Mouse (Mus musculus): ENCODE measurements around the gene Gm9780. TPM values are rescaled to one million over a fixed set of nuclear protein-coding genes. Genes with fewer than 3 reads are reported as not detected.
"Not testable (repeated sequence)": the region's sequence is repeated elsewhere in the genome, so short reads cannot be mapped to it uniquely, and the experiment has no call there.

The Gm9780 gene
- 6.8 and 7.7 TPM in 2 replicates for polyA plus RNA-seq (2012; rRNA removed)

DNA sequence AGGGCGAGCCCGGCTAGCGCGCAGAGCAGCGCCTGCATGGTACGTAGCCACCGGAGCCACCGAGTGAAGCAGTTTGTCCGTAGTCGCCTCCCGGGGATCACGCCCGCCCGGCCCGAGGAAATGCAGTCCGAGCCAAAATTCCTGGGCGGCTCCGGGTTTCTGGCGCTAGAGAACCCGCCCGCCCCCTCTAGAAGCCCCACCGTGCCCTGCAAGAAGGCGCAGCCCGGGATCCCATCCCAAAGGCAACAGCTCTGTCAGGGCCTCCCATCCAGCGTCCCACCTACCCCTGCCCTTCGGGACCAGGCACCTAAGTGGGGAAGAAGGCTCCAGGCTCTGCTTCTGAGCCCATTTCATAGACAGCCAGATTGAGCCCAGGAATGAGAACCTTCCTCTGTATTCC, at the start of gene Gm9780:
Gene Gm9780, minus strand, starts transcription at position 101 of the 400 bp plus-strand sequence.
- DNase-seq (ENCODE audit: low read depth), result not testable (repeated sequence)

DNA sequence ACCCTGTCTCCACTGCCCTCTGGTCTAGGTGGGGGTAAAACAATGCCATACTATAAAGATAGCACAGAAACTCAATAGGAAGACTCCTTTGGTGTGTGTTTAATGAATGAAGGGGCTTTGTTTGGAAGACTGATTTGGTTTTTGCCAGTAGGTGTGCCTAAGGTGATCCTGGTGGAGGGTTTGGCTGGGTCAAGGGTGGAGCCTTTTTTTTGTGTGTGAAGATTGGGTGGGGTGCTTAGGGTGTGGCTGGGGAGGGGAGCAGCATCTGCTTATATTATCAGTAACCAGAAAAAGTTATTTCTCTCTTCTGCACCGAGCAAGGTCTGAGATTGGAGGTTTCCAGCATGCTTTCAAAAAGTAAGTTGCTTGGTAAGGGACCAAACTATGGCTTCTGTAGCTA, 39.5 kb upstream of the Gm9780 start, which contains the start of gene Cphx3:
Gene Cphx3, plus strand, starts transcription at position 301 of the 400 bp plus-strand sequence.
- DNase-seq (ENCODE audit: low read depth), result not testable (repeated sequence)

DNA sequence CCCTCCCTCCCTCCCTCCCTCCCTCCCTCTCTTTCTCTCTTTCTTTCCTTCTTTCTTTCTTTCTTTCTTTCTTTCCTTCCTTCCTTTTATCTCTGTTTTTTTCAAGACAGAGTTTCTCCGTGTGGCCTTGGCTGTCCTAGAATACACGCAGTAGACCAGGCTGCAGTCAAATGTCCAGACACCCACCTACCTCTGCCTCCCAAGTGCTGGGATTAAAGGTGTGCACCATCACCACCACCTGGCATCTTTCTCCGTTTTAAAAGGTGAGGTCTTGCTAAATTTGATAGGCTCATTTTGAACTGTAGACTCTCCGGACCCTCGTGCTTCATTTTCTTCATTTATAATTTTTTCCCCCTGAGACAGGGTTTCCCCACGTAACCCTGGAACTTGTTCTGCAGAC, 38.7 kb upstream of the Gm9780 start, which contains the start of gene Cphx2:
Gene Cphx2, plus strand, starts transcription at position 301 of the 400 bp plus-strand sequence.
- not testable (repeated sequence) for DNase-seq (ENCODE audit: low read depth)

DNA sequence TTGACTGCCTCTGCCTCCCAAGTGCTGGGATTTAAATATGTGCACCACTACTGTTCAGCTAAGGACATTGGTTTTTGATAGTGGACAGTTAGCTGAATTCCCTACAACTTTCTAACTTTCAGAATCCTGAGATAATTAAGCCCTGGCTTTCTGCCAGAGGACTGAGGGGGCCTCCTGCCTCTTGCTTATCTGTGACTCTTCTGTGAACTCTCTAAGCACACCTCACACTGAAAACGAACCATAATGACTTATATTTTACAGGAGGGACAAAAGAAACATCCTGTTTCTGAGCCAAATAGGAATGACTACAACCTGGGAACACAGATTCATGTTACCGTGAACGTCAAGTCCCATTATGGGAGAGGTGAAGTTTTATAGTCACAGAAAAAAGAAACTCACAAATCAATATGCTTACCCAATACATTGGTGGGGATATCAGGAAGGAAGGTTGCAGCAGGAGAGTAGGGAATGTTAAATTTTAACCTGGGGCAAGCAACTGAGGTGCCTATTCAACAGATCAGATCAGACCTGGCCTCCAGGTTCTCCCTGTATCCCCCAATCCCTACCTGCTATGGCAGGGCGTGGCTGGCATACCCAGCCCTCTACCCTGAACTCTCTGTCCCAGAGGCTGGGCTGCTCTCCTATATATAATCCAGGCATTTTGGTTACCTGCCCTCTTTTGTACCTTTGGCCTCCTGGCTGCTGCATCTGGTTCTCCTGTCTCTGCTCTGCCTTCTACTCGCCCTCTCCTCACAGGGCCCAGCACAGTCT, 34.3 kb upstream of the Gm9780 start:
- not testable (repeated sequence) for DNase-seq (ENCODE audit: low read depth)

DNA sequence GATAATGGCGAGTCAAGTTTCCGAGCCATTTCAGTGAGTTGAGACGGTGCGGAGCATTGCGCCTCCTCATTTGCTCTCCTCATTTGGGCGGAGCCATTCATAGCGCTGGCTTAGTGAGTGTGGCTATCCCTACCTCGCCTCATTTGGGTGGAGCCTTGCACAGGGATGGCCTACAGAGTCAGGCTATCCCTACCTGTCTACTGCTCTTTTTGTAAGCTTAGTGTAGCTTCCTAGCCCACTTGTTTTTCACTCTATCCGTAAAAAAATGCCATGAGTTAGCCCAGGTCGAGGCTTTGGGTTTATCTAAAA, 24.8 kb upstream of the Gm9780 start, which contains the start of gene Tmem254c:
Gene Tmem254c, minus strand, starts transcription at position 31 of the 309 bp plus-strand sequence.
- not testable (repeated sequence) for DNase-seq (ENCODE audit: low read depth)

DNA sequence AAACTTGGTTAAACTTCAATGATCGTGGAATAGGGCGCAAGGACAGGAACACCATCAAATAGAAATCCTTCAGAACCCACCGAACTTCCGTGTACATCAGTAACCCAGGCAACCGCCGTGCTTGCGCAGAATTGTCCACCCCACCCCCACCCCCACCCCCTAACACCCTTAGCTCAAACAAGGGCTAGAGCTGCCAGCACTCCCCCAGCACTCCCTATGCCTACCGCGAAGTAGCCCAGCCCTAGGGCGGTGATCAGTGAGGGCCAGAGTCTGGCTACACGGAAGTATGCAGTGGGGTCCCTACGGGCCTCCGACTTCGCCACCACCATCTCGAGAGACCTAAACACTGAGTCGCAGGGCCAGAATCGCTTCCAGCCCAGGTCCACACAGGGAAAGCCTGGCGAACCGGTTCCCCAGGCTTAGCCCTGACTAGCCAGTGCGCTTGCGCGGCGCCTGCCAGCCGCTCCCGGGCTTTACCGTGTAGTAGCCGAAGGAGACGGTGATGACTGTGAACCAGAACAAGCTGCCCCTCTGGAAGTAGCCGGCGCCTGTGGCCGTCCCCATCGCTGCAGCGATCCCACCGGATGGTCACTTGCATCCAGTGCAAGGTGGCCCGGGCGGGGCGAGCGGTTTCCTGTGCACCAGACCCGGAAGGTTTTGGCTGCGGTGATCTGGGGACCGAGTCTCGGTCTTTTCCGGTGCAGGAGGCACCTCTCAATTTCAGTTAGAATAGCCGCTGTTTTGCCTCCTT, 24.2 kb upstream of the Gm9780 start:
- DNase-seq (ENCODE audit: low read depth), result not testable (repeated sequence)

DNA sequence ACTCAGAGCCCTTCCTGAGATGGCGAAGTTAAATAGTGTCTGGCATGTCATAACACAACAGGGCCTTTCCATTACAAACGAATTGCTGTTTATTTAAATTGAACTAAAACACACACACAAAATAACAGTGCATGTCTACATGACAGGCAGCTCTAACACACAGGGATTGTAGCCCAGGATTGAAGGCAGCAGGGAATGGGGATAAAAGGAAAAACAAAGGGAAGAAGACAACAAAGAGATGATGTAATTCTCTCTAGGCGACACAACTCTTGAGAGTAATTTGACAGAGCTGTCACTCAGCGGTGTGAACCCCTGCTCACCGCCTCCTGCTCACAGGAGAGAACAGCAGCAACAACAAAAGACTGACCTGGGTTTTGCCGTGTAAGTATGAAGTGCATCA, 16.9 kb upstream of the Gm9780 start:
- DNase-seq (ENCODE audit: low read depth), result not testable (repeated sequence)

DNA sequence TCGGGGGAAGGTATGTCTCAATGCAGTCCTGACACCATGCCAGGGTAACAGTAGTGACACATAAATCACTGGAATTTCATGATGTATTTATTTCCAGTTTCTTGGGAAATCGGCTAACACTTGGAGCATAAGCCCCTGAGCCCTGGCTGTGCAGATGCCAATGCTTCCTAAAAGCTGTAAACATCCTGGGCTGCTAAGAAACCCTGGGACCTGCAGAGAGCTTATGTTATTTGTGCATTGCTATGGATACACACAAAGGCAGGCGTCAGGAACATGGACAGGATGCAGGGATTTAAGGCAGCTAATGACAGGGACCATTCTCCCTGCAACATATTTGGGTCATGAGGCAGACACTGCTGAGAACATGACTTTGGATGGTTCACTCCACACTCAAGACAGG, 15.7 kb upstream of the Gm9780 start:
- DNase-seq (ENCODE audit: low read depth), result not testable (repeated sequence)

DNA sequence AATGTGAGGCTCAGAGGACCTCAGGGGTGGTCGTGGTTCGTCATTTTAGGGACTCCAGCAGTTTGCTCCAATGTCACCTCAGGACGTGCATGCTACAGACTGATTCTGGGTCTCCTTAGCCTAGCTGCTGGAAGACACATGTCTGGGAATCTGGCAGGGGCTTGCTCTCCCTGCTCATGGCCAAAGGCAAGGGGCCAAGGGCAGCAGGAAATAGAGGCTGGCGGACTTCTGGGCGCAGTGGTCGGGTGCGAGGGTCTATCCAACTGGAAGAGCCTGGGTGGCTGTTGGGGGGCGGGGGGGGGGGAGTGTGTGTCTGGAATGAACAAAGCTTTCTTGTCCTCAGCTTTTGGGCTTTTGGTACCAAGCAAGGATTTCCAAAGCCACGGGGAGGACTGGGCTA, 6.3 kb upstream of the Gm9780 start:
- not testable (repeated sequence) for DNase-seq (ENCODE audit: low read depth)

DNA sequence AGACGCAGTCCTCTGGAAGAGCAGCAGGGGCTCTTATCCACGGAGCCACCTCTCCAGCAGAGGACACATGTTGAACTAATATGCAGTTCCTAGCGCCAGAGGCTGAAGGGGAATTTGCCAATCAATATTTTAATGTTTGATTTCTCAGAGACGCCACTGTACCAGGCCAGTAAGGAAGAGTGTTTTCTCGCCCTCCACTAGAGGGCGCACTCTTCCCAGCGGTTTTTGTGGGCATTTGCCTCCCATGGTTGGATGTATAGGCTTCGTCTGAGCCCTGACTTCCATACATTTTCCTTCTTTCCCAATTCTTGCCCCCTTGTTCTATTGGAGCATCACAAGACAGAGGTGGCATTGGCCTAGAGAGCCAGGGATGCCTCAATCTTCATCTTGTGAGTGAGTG, 4.5 kb upstream of the Gm9780 start:
- not testable (repeated sequence) for DNase-seq (ENCODE audit: low read depth)

DNA sequence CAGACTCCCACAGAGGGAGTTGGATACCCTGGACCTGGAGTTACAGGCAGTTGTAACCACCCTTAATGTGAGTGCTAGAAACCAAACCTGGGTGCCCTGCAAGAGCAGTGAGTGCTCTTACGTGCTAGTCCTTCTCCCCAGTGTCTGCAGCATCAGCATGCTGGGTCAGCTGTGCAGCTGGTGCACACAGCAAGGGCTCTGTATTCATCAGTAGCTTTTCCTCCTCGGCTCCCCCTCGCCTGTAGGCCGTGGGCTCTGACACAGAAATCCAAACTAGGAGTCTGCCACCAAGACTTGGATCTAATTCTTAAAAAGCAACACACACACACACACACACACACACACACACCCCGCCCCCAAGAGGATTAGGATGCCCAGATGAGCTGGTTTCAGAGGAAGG, 2.5 kb upstream of the Gm9780 start:
- not testable (repeated sequence) for DNase-seq (ENCODE audit: low read depth)

DNA sequence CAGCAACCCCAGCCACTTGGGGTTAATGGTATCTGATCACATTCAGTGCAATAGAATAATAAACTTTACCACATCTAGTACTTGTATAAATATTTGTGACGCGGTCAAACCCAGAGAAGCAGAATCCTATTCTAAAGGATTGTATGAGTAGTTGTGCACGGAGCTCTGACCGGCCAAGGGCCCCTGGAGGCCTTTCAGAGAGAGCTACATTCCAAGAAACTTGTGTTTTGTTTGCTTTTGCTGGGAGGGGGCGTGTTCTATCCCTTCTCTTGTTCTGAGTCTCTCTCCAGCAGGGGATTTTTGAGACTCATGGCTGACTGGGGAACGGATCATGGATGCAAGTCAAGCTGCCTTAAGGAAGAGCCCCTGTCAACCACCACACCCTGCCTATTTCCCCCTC, 7.1 kb downstream of the Gm9780 start:
- not testable (repeated sequence) for DNase-seq (ENCODE audit: low read depth)

DNA sequence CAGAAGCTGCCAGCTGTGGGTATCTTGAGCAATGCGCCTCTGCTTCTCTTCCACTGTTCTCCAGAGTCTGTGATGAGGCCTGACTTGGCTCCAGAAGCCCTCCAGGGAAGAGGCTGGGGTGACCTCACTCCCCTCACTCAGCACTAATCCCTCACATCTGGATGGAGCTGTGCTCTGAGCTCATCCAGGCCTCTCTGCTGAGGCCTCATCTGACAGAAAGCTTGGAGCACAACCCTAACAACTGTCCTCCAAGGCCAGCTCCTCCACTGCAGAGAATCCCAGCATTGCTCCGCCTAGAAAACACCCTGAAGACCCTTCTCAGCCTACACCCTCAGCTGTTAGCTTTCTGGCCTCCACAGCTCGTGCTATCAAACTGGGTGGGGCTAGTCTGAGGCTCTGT, 8.1 kb downstream of the Gm9780 start:
- not testable (repeated sequence) for DNase-seq (ENCODE audit: low read depth)

DNA sequence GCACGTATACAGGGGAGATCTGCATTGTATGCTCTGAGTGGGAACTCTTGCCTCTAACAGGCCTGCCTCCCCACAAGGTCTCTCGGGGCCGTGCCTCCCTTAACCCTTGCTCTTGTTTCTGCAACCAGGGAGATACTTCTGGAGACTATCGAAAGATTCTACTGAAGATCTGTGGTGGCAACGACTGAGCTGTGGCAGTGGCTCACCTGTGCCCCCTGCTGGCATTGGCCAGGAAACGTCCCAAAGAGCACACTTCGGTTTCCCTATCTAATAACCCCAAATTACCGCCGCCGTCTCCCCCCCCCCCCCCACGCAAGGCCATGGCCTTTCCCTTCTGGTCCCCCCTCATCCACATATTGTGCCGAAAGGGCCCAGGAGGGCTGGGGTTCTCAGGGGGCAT, 16.9 kb downstream of the Gm9780 start:
- DNase-seq (ENCODE audit: low read depth), result not testable (repeated sequence)

DNA sequence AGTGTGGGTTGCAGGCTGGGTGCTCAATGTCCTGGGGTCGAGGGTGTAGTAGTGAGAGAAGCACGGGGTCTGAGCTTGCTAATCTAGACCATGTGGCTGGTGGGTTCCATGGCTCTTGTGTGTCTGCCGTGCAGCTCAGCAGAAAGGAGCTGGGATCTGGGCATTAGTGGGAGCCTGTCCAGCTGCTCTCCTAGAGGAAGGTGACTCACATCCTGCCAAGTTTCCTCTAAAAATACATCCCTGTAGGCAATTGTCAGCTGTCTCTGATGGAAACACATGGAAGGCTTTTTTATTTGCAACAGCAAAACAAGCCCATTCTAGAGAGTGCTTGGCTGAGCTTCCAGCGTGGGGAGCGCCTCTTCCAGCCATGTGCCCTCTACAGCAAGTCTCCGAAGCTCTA, 19.7 kb downstream of the Gm9780 start:
- not testable (repeated sequence) for DNase-seq (ENCODE audit: low read depth)

DNA sequence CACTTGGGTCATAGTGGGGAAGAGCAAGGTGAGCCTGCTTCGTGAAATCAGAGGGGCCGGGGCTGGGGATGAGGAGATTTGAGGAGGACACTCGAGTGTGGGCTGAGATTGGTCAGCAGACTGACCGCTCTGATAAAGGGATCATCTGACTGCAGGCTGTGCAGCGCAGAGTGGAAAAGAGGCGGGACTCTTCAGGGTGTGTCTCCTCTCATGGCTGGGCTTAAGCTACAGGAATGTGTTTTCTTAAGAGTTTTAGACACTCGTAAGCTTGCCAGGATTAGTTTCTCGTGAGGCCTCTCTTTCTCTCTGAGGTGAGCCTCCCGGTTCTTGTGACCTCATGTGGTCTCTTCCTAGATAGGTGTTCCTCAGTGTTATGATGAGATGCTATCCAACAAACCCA, 21.0 kb downstream of the Gm9780 start:
- not testable (repeated sequence) for DNase-seq (ENCODE audit: low read depth)

DNA sequence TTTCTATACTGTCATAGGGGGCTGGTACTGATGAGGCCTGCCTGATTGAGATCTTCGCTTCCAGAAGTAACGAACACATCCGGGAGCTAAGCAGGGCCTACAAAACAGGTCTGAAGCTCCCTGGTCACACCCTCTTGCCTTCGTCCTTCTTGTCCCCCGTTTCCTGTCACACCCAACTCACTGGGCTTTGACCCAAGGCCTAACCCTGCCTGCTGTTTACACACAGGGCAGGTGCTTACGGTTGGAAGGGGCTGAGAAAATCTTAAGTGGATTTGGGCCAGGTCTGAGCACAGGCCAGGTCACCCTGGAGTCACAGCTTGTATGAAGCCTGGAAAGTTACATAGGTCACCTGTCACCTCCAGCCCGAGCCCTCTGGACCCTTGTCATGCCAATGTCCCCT, 26.1 kb downstream of the Gm9780 start:
- DNase-seq (ENCODE audit: low read depth), result not testable (repeated sequence)

DNA sequence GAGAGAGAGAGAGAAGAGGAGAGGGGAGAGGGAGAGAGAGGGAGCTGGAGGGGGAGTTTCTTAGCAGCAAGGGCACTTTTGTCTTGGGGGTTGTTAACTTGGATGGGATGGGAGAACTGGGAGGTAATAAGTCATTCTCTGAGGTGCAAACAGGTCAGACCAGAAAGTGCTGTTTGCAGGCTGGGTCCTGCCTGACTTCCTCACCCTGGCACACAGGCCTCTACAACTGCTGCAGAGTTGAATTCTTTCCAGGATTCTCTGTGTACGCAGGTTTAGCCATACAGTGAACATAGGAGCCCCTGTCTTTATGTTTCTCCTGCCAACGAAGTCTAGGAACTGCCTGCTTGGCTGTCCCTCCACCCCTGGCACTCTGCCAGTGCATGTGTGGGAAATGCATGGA, 35.0 kb downstream of the Gm9780 start:
- DNase-seq (ENCODE audit: low read depth), result not testable (repeated sequence)

DNA sequence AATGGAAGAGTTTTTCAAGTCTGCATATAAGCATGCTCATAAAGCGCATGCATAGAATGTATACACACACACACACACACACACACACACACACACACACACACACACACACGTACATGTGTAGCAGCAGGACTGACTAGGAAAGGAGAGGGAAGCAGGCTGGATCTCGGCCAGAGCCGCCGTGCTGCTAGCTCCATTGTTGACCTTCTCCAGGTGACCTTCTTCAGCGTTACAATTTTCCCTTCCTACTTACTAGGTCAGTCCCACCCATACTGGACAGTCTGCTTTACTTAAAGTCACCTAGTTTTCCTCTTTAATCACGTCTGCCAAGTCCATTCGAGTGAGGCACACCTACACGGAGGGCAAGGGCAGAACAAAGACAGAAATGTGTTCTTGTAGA, 60.6 kb downstream of the Gm9780 start:
- DNase-seq (ENCODE audit: low read depth), result peak; percentile 0

DNA sequence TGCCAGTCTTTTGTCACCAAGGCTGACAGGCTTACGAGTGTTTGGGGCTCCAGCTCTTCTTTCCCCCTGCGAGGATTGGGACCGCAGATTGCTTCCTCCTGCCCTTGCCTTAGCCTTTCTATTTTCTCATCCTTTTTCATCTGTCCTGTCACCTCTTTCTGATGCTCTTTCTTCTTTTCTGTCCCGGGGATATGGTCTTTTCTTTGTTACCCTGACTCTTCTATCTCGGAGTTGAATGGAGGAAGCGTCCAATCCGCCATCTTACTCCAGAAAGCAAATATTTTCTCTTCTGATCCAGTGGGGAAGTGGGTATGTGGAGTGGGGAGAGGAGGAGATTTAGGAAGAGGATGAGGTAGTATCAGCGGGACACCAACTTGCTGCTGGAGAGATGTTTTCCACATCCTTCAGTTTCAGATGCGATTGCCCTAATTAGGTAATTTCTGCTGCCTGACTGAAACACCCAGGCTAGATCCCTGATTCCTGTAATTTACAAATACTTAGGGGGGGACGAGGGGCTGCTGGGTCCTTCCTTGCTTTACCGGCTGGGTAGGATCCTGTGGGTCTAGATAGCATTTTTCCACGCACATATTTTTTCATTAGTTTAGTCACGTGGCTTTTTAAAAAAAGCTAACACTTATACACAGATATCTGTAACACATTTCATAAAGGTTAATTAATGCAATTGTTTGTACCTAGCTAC, 63.1 kb downstream of the Gm9780 start:
- peak; percentile 54 for DNase-seq (ENCODE audit: low read depth)

Data from brain, embryonic 14.5 days (tissue).